Mouse (Mus musculus): ENCODE results near the gene Rsph1. TPM values are rescaled to one million over a fixed set of nuclear protein-coding genes. Genes with fewer than 3 reads are reported as not detected.

Rsph1 gene
- polyA plus RNA-seq, 1 experiment from 2014 or later = 1.7 TPM

- ATAC-seq (replicated peaks; ENCODE audit: insufficient number of reproducible peaks, low FRiP score, low TSS enrichment) = no peak
- no peaks in the 10 kb centered on the region for H3K4me1 ChIP-seq (ENCODE audit: control insufficient read depth, insufficient read depth, low read length)
- no peaks in the 10 kb centered on the region for H3K36me3 ChIP-seq (ENCODE audit: control insufficient read depth, insufficient read depth, low read length)
- no peak overlapping the region for H3K27ac ChIP-seq (ENCODE audit: low read depth, low read length)
- no peak overlapping the region for H3K4me2 ChIP-seq
- H3K4me3 ChIP-seq (ENCODE audit: low read depth, low read length) = no peak overlapping the region
- 72% methylated on average over 8 of the region's 8 CpGs for WGBS (ENCODE audit: insufficient replicate concordance)
- H3K27me3 ChIP-seq (ENCODE audit: control insufficient read depth, insufficient read depth, low read length) = no peaks in the 10 kb centered on the region
- H3K9ac ChIP-seq (ENCODE audit: low read depth, low read length) = no peak overlapping the region
- H3K9me3 ChIP-seq (replicated peaks; ENCODE audit: control insufficient read depth, low read length) = no peaks in the 10 kb centered on the region
Observed at GRCm38 (mm10) chr17:31224591-31224990, 52.6 kb downstream of the Rsph1 start.

- ATAC-seq (replicated peaks; ENCODE audit: insufficient number of reproducible peaks, low FRiP score, low TSS enrichment) = no peak
Observed at GRCm38 (mm10) chr17:31223835-31224234, 53.3 kb downstream of the Rsph1 start.

GRCm38 (mm10) chr17:31222810-31223310 is 54.3 kb downstream of the Rsph1 start:
- Histone ChIP-seq H3K4me2 (no peak overlapping the region), H3K27ac (ENCODE audit: low read depth, low read length) (no peak overlapping the region), H3K36me3 (ENCODE audit: control insufficient read depth, insufficient read depth, low read length) (no peaks in the 10 kb centered on the region), H3K9ac (ENCODE audit: low read depth, low read length) (no peak overlapping the region), H3K27me3 (ENCODE audit: control insufficient read depth, insufficient read depth, low read length) (no peaks in the 10 kb centered on the region), H3K4me1 (ENCODE audit: control insufficient read depth, insufficient read depth, low read length) (no peaks in the 10 kb centered on the region), H3K4me3 (ENCODE audit: low read depth, low read length) (no peak overlapping the region), H3K9me3 (replicated peaks; ENCODE audit: control insufficient read depth, low read length) (no peaks in the 10 kb centered on the region)
- WGBS (ENCODE audit: insufficient replicate concordance) = 68% methylated on average over 4 of the region's 4 CpGs
- no peak for ATAC-seq (replicated peaks; ENCODE audit: insufficient number of reproducible peaks, low FRiP score, low TSS enrichment)

More at GRCm38 (mm10) chr17:31223835-31224234, 53.3 kb downstream of the Rsph1 start:
- 57% methylated on average over 7 of the region's 7 CpGs for WGBS (ENCODE audit: insufficient replicate concordance)
- H3K36me3 ChIP-seq (ENCODE audit: control insufficient read depth, insufficient read depth, low read length) = no peaks in the 10 kb centered on the region
- H3K9ac ChIP-seq (ENCODE audit: low read depth, low read length) = no peak overlapping the region
- H3K27ac ChIP-seq (ENCODE audit: low read depth, low read length) = no peak overlapping the region
- H3K4me2 ChIP-seq = no peak overlapping the region
- H3K4me3 ChIP-seq (ENCODE audit: low read depth, low read length) = no peak overlapping the region
- no peaks in the 10 kb centered on the region for H3K9me3 ChIP-seq (replicated peaks; ENCODE audit: control insufficient read depth, low read length)
- no peaks in the 10 kb centered on the region for H3K4me1 ChIP-seq (ENCODE audit: control insufficient read depth, insufficient read depth, low read length)
- no peaks in the 10 kb centered on the region for H3K27me3 ChIP-seq (ENCODE audit: control insufficient read depth, insufficient read depth, low read length)

GRCm38 (mm10) chr17:31216068-31216955 is 60.9 kb downstream of the Rsph1 start:
- H3K27ac ChIP-seq (ENCODE audit: low read depth, low read length) = no peak overlapping the region
- WGBS (ENCODE audit: insufficient replicate concordance) = 51% methylated on average over 5 of the region's 5 CpGs
- ATAC-seq (replicated peaks; ENCODE audit: insufficient number of reproducible peaks, low FRiP score, low TSS enrichment) = no peak
- H3K9me3 ChIP-seq (replicated peaks; ENCODE audit: control insufficient read depth, low read length) = no peaks in the 10 kb centered on the region
- no peaks in the 10 kb centered on the region for H3K36me3 ChIP-seq (ENCODE audit: control insufficient read depth, insufficient read depth, low read length)
- no peak overlapping the region for H3K4me3 ChIP-seq (ENCODE audit: low read depth, low read length)
- H3K27me3 ChIP-seq (ENCODE audit: control insufficient read depth, insufficient read depth, low read length) = no peaks in the 10 kb centered on the region
- H3K9ac ChIP-seq (ENCODE audit: low read depth, low read length) = no peak overlapping the region
- no peak overlapping the region for H3K4me2 ChIP-seq
- H3K4me1 ChIP-seq (ENCODE audit: control insufficient read depth, insufficient read depth, low read length) = no peaks in the 10 kb centered on the region

- no peak for ATAC-seq (replicated peaks; ENCODE audit: insufficient number of reproducible peaks, low FRiP score, low TSS enrichment)
- Histone ChIP-seq H3K4me1 (ENCODE audit: control insufficient read depth, insufficient read depth, low read length) (0 out of 2 replicates have a peak, but pooled peaks cover 2% of the 10 kb centered on the region), H3K4me2 (no peak overlapping the region), H3K27me3 (ENCODE audit: control insufficient read depth, insufficient read depth, low read length) (no peaks in the 10 kb centered on the region), H3K27ac (ENCODE audit: low read depth, low read length) (no peak overlapping the region), H3K36me3 (ENCODE audit: control insufficient read depth, insufficient read depth, low read length) (no peaks in the 10 kb centered on the region), H3K9me3 (replicated peaks; ENCODE audit: control insufficient read depth, low read length) (no peaks in the 10 kb centered on the region), H3K4me3 (ENCODE audit: low read depth, low read length) (no peak overlapping the region), H3K9ac (ENCODE audit: low read depth, low read length) (no peak overlapping the region)
- WGBS (ENCODE audit: insufficient replicate concordance) = 89% methylated on average over 6 of the region's 6 CpGs
Observed at GRCm38 (mm10) chr17:31211881-31212280, 65.3 kb downstream of the Rsph1 start.

DNA sequence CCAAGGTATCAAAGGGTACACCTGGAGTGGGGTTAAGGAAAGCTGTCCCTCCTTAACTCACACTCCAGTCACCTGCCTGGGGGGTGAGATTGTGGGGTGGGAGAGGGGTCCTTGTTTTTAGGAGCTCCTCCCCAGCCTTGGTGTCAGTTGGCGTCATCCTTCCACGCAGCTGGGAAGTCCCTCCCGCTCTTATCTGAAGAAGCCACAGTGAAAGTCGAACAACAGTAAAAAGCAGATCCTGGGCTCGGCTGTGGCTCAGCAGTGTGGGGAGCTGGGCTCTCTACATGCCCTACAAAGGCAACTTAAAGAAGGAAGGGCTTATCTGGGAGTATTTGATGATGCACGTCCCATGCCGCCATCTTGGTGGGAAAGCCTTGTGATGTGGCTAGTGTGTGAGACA is 66.9 kb downstream of the Rsph1 start:
- Histone ChIP-seq H3K4me2 (no peak overlapping the region), H3K36me3 (ENCODE audit: control insufficient read depth, insufficient read depth, low read length) (no peaks in the 10 kb centered on the region), H3K9ac (ENCODE audit: low read depth, low read length) (no peak overlapping the region), H3K27ac (ENCODE audit: low read depth, low read length) (no peak overlapping the region), H3K4me1 (ENCODE audit: control insufficient read depth, insufficient read depth, low read length) (0 out of 2 replicates have a peak, but pooled peaks cover 2% of the 10 kb centered on the region), H3K27me3 (ENCODE audit: control insufficient read depth, insufficient read depth, low read length) (no peaks in the 10 kb centered on the region), H3K9me3 (replicated peaks; ENCODE audit: control insufficient read depth, low read length) (no peaks in the 10 kb centered on the region), H3K4me3 (ENCODE audit: low read depth, low read length) (no peak overlapping the region)
- 60% methylated on average over 7 of the region's 7 CpGs for WGBS (ENCODE audit: insufficient replicate concordance)
- no peak for ATAC-seq (replicated peaks; ENCODE audit: insufficient number of reproducible peaks, low FRiP score, low TSS enrichment)

DNA sequence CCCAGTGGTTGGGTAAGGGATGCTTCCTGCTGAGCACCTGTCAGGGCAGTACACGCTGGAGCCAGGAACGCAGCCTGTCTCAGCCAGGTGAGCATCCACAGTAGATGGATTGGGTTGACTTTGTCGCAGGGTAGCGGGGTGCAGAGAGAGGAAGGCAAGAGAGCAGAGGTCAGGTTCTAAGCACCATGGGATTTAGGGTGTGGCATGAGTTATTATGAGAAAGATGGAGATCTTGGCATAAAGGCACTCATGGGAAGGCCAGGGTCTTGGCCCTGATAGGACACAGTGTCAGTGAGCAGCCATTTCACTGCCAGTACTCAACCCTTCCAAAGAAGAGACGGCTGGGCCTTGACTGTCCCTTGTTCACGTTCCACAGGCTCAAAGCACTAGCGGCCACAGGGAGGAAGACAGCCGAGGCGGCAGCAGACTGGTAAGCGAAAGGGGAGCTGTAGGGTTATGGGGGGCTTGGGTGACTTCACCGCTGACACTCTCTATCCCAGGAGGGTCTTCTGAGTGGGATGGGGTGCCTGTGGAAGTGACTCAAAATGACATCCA is 67.7 kb downstream of the Rsph1 start:
- no peak for ATAC-seq (replicated peaks; ENCODE audit: insufficient number of reproducible peaks, low FRiP score, low TSS enrichment)
- Histone ChIP-seq H3K36me3 (ENCODE audit: control insufficient read depth, insufficient read depth, low read length) (no peaks in the 10 kb centered on the region), H3K4me3 (ENCODE audit: low read depth, low read length) (no peak overlapping the region), H3K9me3 (replicated peaks; ENCODE audit: control insufficient read depth, low read length) (no peaks in the 10 kb centered on the region), H3K4me1 (ENCODE audit: control insufficient read depth, insufficient read depth, low read length) (0 out of 2 replicates have a peak, but pooled peaks cover 2% of the 10 kb centered on the region), H3K9ac (ENCODE audit: low read depth, low read length) (no peak overlapping the region), H3K27me3 (ENCODE audit: control insufficient read depth, insufficient read depth, low read length) (no peaks in the 10 kb centered on the region), H3K4me2 (no peak overlapping the region), H3K27ac (ENCODE audit: low read depth, low read length) (no peak overlapping the region)
- 90% methylated on average over 11 of the region's 11 CpGs for WGBS (ENCODE audit: insufficient replicate concordance)

GRCm38 (mm10) chr17:31208654-31209053 is 68.5 kb downstream of the Rsph1 start:
- no peak for ATAC-seq (replicated peaks; ENCODE audit: insufficient number of reproducible peaks, low FRiP score, low TSS enrichment)
- H3K36me3 ChIP-seq (ENCODE audit: control insufficient read depth, insufficient read depth, low read length) = no peaks in the 10 kb centered on the region
- H3K4me2 ChIP-seq = no peak overlapping the region
- H3K9me3 ChIP-seq (replicated peaks; ENCODE audit: control insufficient read depth, low read length) = no peaks in the 10 kb centered on the region
- no peaks in the 10 kb centered on the region for H3K27me3 ChIP-seq (ENCODE audit: control insufficient read depth, insufficient read depth, low read length)
- H3K4me3 ChIP-seq (ENCODE audit: low read depth, low read length) = no peak overlapping the region
- H3K9ac ChIP-seq (ENCODE audit: low read depth, low read length) = no peak overlapping the region
- H3K27ac ChIP-seq (ENCODE audit: low read depth, low read length) = no peak overlapping the region
- WGBS (ENCODE audit: insufficient replicate concordance) = 78% methylated on average over 8 of the region's 8 CpGs
- 0 out of 2 replicates have a peak, but pooled peaks cover 2% of the 10 kb centered on the region for H3K4me1 ChIP-seq (ENCODE audit: control insufficient read depth, insufficient read depth, low read length)

Data from heart, embryonic 11.5 days (tissue).